Mouse (Mus musculus) hindbrain, embryonic 10.5 days (tissue): ENCODE results near the gene Kcng1. TPM values are rescaled to one million over a fixed set of nuclear protein-coding genes. Genes with fewer than 3 reads are reported as not detected.

Experiments
- DNase-seq: peaks from one replicate; pipeline ENCODE4 v3.0.0-alpha.2; 2017; ENCODE audit warnings: low spot score
- H3K27ac ChIP-seq: fragments of 300-500 bp; sonication (generic); 2 replicates; pipeline ENCODE4 v1.5.1; 2016; ENCODE audit warnings: mild to moderate bottlenecking, moderate library complexity
- H3K27me3 ChIP-seq: fragments of 300-500 bp; sonication (generic); 2 replicates; pipeline ENCODE4 v1.6.1; 2016; ENCODE audit warnings: mild to moderate bottlenecking; ENCODE audit not compliant: poor library complexity, insufficient read depth, severe bottlenecking
- H3K36me3 ChIP-seq: fragments of 300-500 bp; sonication (generic); 2 replicates; pipeline ENCODE4 v1.6.1; 2016; ENCODE audit warnings: mild to moderate bottlenecking, moderate library complexity
- H3K4me1 ChIP-seq: fragments of 300-500 bp; sonication (generic); replicated peaks from 2 replicates; pipeline ENCODE4 v1.6.1; 2016; ENCODE audit warnings: mild to moderate bottlenecking
- H3K4me3 ChIP-seq: fragments of 300-500 bp; sonication (generic); 2 replicates; pipeline ENCODE4 v1.5.1; 2016; ENCODE audit warnings: mild to moderate bottlenecking, moderate library complexity
- H3K9me3 ChIP-seq: fragments of 300-500 bp; sonication (generic); 2 replicates; pipeline ENCODE4 v1.6.1; 2016; ENCODE audit warnings: mild to moderate bottlenecking, moderate library complexity
- WGBS: fragments of 180-500 bp; shearing (Covaris S2); methylation state at CpG from one replicate; pipeline ENCODE4 v1.1.7; 2016; 5-methylcytosine and 5-hydroxymethylcytosine counted together
- polyA plus RNA-seq: library from polyadenylated mRNA; unstranded; fragments of >200 nt; fragmentation: Nextera tagmentation; extraction: Ambion mirVana; gene quantifications from 2 replicates; pipeline ENCODE4 v1.2.1, GENCODE M21; 2016

The Kcng1 gene
- polyA plus RNA-seq, 1 experiment from 2014 or later: 2.2 TPM

DNA sequence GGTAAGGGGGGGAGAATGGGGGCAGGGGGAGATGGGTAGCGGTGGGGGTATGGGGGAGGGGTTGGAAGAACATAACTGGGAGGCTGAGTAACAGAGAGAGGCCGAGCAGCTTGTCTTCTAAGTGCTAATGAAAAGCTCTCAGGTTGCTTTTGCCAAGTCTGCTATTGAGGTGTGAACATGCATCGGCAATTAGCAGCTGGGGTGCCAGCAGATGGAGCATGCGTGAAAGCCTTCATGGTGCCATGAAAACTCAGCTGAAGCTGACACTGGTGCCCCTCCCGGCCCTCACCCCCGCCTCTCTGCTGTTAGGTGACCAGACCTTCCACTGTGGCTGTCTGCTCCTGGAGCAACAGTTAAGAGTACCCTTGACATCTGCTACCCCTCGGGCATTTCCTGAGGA is 27.7 kb downstream of the Kcng1 start:
- no peaks in the 10 kb centered on the region for H3K9me3 ChIP-seq
- H3K27ac ChIP-seq: no peak overlapping the region
- WGBS: 65% methylated on average over 7 of the region's 7 CpGs
- peaks cover 11% of the 10 kb centered on the region; the same call in 1 of the 2 replicates for H3K27me3 ChIP-seq
- no peak overlapping the region for H3K4me3 ChIP-seq
- peaks cover 13% of the 10 kb centered on the region; the same call in 1 of the 2 replicates for H3K4me1 ChIP-seq
- no peaks in the 10 kb centered on the region for H3K36me3 ChIP-seq
- no peak for DNase-seq

DNA sequence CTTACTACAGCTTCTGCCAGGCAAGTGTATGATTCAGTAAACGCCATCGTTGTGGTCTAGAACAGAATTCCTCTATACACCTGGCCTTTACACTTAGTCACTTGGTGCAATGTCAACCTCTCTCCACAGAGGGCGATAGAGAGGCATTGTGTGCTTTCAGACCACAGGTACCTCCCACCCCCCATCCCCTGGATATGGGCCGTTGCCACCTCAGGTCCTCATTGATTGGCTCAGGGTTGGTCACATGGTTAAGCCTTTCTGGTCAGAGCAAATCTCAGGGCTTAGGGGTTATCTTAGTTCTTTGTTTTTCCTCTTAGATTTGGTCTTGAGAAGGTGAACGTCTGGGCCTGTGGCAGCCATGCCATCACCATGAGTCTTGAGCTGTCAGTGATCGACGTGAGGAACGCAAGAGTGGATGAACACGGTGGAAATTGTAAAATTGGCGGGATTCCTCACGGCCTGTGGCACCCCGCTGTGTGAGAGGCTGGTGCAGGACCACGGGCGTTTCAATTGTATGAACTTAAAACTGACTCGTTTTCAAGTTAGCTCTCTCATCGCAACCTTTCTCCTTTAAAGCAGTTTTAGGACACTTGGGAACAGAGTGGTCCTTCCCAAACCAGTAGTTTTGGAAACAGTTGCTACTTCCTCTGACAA is 28.8 kb downstream of the Kcng1 start:
- no peak overlapping the region for H3K27ac ChIP-seq

DNA sequence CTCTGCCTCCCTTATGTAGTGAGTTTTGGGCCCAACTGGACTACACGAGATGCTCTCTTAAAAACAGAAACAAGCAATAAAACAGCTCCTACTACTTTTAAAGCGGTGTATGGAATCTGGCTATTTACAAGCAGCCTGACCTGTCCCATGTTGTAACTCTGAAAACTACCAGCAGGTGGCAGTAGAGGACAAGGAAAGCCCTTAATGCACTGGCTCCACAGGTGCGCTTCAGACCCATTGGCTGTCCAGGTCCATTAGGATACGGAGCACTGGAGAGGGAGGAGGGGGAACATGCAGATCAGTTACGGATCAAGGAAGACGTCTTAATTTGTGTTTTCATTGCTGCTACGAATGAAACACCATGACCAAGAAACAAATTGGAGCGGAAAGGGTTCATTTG is 31.3 kb downstream of the Kcng1 start:
- H3K27ac ChIP-seq: no peak overlapping the region
- peaks cover 11% of the 10 kb centered on the region; the same call in 1 of the 2 replicates for H3K27me3 ChIP-seq
- peak; percentile 85 for DNase-seq
- H3K4me1 ChIP-seq: peaks cover 13% of the 10 kb centered on the region; the same call in 1 of the 2 replicates
- H3K4me3 ChIP-seq: no peak overlapping the region
- H3K36me3 ChIP-seq: no peaks in the 10 kb centered on the region
- 18% methylated on average over 8 of the region's 8 CpGs for WGBS
- no peaks in the 10 kb centered on the region for H3K9me3 ChIP-seq

More for the DNA sequence above, 28.8 kb downstream of the Kcng1 start:
- Histone ChIP-seq H3K4me1 (peaks cover 13% of the 10 kb centered on the region; the same call in 1 of the 2 replicates), H3K27me3 (peaks cover 11% of the 10 kb centered on the region; the same call in 1 of the 2 replicates), H3K4me3 (peak overlapping the region; percentile 30), H3K9me3 (no peaks in the 10 kb centered on the region), H3K36me3 (no peaks in the 10 kb centered on the region)
- peak; percentile 59 for DNase-seq
- 14% methylated on average over 16 of the region's 16 CpGs for whole genome bisulfite sequencing

DNA sequence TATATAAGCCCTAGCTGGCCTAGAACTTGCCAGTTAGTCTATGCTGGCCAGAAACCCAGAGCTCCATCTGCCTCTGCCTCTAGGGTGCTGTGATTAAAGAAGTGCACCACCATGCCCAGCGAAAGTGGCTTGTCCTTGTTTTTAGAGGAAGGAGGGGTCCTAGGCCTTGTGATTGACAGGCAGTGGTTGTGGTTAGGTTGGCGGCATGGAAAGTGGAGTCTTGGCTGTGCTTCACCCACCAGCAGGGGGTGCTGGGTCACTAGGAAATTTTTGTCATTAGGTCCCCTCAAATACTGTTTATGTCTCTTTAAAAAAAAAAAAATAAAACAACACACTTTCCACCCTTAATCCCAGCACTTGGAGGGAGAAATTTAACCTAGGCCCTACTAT is 32.7 kb downstream of the Kcng1 start:
- H3K27ac ChIP-seq: no peak overlapping the region
- H3K4me1 ChIP-seq: peaks cover 10% of the 10 kb centered on the region; the same call in 1 of the 2 replicates
- H3K27me3 ChIP-seq: peaks cover 11% of the 10 kb centered on the region; the same call in 1 of the 2 replicates
- WGBS: 17% methylated on average over 2 of the region's 2 CpGs
- H3K36me3 ChIP-seq: no peaks in the 10 kb centered on the region
- no peak overlapping the region for H3K4me3 ChIP-seq
- no peaks in the 10 kb centered on the region for H3K9me3 ChIP-seq
- DNase-seq: peak; percentile 31

DNA sequence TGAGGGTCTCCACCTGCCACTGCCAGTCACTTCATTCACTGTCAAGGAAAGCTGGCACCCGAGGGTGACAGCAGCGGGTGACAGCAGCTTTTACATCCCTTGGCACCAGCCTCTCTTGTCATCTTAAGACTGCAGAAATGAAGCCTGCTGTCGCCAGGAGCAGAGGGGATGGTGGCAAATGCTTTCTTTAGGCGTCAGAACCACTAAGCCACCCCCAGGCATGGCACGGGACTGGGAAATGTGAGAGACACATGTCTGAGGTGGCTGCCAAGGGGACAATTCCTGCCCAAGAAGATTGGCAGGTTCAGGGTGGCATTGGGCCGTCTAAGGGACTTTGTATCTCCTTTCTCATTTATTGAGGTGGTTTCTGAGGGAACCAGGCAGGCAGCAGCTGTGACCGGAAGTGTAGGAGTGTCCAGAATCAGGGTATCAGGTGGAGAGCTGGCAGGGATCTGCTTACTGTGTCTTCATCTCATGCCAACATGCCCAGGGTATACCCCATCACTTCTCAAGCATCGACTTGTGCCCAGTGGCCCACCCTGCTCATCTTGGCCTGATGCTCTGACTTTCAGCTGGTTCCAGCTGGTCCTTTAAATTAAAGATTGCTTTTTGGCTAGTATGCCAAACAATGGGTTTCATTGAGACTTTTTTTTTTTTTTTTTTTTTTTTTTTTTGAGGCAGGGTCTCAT is 33.2 kb downstream of the Kcng1 start:
- no peak overlapping the region for H3K4me3 ChIP-seq
- peaks cover 11% of the 10 kb centered on the region; the same call in 1 of the 2 replicates for H3K27me3 ChIP-seq
- no peaks in the 10 kb centered on the region for H3K9me3 ChIP-seq
- 79% methylated on average over 8 of the region's 8 CpGs for WGBS
- H3K36me3 ChIP-seq: no peaks in the 10 kb centered on the region
- DNase-seq: no peak
- H3K27ac ChIP-seq: no peak overlapping the region
- H3K4me1 ChIP-seq: peaks cover 6% of the 10 kb centered on the region; the same call in 1 of the 2 replicates

DNA sequence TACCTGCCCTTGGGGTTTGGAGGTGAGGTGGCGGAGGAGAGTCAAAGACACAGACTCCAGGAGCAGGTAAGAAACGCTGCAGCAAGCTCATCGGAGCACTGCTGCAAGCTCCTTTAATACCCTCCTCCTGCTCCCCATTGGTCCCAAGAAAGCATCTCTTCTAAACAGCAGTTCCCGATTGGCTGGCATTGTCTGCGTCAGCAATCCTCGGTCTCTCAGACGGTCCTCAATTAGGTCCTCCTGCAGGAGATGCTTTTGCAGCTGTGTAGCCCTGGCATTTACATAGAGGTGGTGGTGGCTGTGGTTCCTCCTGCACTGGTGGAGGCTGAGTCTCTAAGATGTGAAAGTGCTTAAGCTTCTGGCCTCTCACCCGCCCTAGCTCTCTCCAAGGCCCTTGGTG is 36.0 kb downstream of the Kcng1 start:
- no peaks in the 10 kb centered on the region for H3K27me3 ChIP-seq
- no peak overlapping the region for H3K27ac ChIP-seq
- H3K4me3 ChIP-seq: no peak overlapping the region
- no peak for DNase-seq
- WGBS: 40% methylated on average over 8 of the region's 8 CpGs
- H3K9me3 ChIP-seq: no peaks in the 10 kb centered on the region
- H3K36me3 ChIP-seq: no peaks in the 10 kb centered on the region
- no peaks in the 10 kb centered on the region for H3K4me1 ChIP-seq

DNA sequence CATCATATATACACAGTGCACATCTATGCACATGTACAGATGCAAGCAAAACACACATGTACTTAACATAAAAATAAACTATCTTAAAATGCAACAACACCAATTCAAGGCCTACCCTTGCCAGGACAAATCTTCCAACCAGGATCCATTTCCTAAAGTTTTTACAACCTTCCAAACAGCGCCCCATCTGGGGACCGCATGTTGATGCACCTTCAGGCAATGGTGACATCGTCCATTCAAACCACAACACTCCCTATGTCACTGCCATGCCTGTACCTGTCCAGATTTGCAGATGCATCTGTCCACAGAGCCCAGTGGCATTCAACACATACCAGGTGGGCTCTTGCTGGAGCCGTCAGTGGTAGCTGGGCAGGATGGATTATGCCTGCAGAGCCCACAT is 38.3 kb downstream of the Kcng1 start:
- H3K36me3 ChIP-seq: no peaks in the 10 kb centered on the region
- H3K27me3 ChIP-seq: no peaks in the 10 kb centered on the region
- no peaks in the 10 kb centered on the region for H3K4me1 ChIP-seq
- H3K27ac ChIP-seq: no peak overlapping the region
- no peak overlapping the region for H3K4me3 ChIP-seq
- DNase-seq: no peak
- 77% methylated on average over 4 of the region's 4 CpGs for WGBS
- H3K9me3 ChIP-seq: 0 out of 2 replicates have a peak, but pooled peaks cover 5% of the 10 kb centered on the region

DNA sequence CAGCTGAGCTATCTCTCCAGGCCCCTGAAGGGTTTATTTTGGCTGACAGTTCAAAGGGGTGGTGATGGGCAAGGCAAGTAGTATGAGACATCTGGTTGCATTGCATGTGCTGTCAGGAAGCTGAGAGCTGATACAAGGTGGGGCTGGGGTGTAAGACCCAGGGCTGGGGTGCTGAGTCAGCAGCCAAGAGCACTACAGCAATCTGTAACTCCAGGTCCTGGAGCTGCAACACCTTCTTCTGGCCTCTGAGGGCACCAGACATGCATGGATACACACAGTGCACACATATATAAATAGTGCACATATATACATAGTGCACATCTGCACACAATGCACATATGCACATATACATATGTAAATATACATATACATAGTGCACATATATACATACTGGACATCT is 38.7 kb downstream of the Kcng1 start:
- no peaks in the 10 kb centered on the region for H3K36me3 ChIP-seq
- no peaks in the 10 kb centered on the region for H3K27me3 ChIP-seq
- 0 out of 2 replicates have a peak, but pooled peaks cover 5% of the 10 kb centered on the region for H3K9me3 ChIP-seq
- H3K4me1 ChIP-seq: no peaks in the 10 kb centered on the region
- DNase-seq: no peak
- no peak overlapping the region for H3K4me3 ChIP-seq
- H3K27ac ChIP-seq: no peak overlapping the region

DNA sequence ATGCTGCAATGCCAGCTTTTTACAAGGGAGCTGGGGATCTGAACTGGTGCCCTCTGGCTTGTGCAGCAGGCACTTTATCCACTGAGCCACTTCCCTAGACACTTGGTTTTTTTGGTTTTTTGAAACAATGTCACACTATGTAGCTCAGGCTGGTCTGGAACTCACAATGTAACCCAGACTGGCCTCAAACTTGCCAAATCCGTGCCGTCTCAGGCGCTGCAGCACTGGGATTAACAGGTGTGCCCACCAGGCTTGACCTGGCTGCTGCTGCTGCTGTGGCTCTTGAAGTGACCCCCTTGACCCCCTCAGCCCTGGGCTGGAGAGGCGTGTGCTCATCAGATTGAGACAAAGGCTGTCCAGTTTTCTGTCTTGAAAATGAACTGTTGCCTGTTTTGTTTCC is 43.2 kb downstream of the Kcng1 start:
- H3K9me3 ChIP-seq: peaks cover 10% of the 10 kb centered on the region; the same call in 1 of the 2 replicates
- H3K4me1 ChIP-seq: no peaks in the 10 kb centered on the region
- no peak overlapping the region for H3K4me3 ChIP-seq
- DNase-seq: no peak
- H3K27me3 ChIP-seq: no peaks in the 10 kb centered on the region
- H3K36me3 ChIP-seq: peaks cover 21% of the 10 kb centered on the region
- H3K27ac ChIP-seq: no peak overlapping the region
- 85% methylated on average over 4 of the region's 4 CpGs for WGBS

DNA sequence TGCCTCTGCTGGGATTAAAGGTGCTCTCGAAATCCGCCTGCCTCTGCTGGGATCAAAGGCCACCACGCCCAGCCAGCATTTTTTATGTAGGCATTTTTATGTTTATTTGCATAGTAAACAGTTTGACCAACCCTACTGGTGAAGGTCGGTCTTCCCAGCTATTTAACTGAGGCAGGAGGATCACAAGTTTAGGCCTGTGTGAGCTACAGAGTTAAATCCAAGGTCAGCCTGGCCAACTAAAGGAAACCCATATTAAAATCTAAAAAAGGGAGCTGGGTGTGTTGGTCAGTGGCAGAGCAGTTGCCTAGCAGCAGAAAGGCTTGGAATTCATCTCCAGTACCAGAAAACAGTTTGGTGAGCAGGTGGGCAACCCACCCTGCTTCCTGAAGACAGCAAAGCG is 48.2 kb downstream of the Kcng1 start:
- WGBS: 92% methylated on average over 5 of the region's 5 CpGs

DNA sequence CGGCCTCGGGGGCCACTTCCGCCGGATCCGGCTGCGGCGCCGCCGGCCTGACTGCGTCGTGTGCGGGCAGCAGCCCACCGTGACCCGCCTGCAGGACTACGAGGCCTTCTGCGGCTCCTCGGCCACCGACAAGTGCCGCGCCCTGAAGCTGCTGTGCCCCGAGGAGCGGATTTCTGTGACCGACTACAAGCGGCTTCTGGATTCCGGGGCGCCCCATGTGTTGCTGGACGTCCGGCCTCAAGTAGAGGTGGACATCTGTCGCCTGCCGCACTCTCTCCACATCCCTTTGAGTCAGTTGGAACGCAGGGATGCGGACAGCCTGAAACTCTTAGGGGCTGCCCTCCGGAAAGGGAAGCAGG is 50.1 kb downstream of the Kcng1 start:
- H3K36me3 ChIP-seq: peaks cover 50% of the 10 kb centered on the region
- peak overlapping the region; percentile 100 for H3K4me3 ChIP-seq
- H3K4me1 ChIP-seq: peaks cover 37% of the 10 kb centered on the region
- WGBS: 65% methylated on average over 33 of the region's 33 CpGs
- DNase-seq: no peak
- H3K27ac ChIP-seq: peak overlapping the region; percentile 98
- no peaks in the 10 kb centered on the region for H3K9me3 ChIP-seq
- no peaks in the 10 kb centered on the region for H3K27me3 ChIP-seq

More for the DNA sequence above, 48.2 kb downstream of the Kcng1 start:
- Histone ChIP-seq H3K36me3 (peaks cover 39% of the 10 kb centered on the region), H3K4me3 (no peak overlapping the region), H3K4me1 (peaks cover 32% of the 10 kb centered on the region), H3K27ac (no peak overlapping the region), H3K27me3 (no peaks in the 10 kb centered on the region), H3K9me3 (peaks cover 5% of the 10 kb centered on the region; the same call in 1 of the 2 replicates)
- DNase-seq: no peak

DNA sequence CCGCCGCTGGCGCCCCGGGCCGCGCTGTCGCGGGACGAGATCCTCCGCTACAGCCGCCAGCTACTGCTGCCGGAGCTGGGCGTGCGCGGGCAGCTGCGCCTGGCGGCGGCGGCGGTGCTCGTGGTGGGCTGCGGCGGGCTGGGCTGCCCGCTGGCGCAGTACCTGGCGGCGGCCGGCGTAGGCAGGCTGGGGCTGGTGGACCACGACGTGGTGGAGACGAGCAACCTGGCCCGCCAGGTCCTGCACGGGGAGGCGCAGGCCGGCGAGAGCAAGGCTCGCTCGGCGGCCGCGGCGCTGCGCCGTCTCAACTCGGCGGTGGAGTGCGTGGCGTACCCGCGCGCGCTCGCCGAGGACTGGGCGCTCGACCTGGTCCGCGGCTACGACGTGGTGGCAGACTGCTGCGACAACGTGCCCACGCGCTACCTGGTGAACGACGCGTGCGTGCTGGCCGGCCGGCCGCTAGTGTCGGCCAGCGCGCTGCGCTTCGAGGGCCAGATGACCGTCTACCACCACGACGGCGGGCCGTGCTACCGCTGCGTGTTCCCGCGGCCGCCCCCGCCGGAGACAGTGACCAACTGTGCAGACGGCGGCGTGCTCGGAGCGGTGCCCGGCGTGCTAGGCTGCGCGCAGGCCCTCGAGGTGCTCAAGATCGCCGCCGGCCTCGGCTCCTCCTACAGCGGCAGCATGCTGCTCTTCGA is 50.6 kb downstream of the Kcng1 start:
- WGBS: 3% methylated on average over 105 of the region's 105 CpGs
- Histone ChIP-seq H3K36me3 (peaks cover 55% of the 10 kb centered on the region), H3K4me3 (peak overlapping the region; percentile 100), H3K27me3 (no peaks in the 10 kb centered on the region), H3K27ac (peak overlapping the region; percentile 98), H3K4me1 (peaks cover 37% of the 10 kb centered on the region), H3K9me3 (no peaks in the 10 kb centered on the region)
- peak; percentile 16 for DNase-seq
